Mouse (Mus musculus) intestine, embryonic 15.5 days (tissue): ENCODE measurements around the gene Klk6. TPM values are rescaled to one million over a fixed set of nuclear protein-coding genes. Genes with fewer than 3 reads are reported as not detected.

Experiments used
- ATAC-seq: fragments of 200-750 bp; cut with Nextera tagmentation; 2 replicates; pipeline ENCODE4 v1.8.0; 2017; ENCODE audit warnings: moderate TSS enrichment, moderate library complexity
- H3K27ac ChIP-seq: fragments of 300-500 bp; sonication (generic); 2 replicates; pipeline ENCODE4 v1.5.1; 2015; ENCODE audit warnings: mild to moderate bottlenecking, inconsistent platforms
- H3K27me3 ChIP-seq: fragments of 300-500 bp; sonication (generic); replicated peaks from 2 replicates; pipeline ENCODE4 v1.6.1; 2015; ENCODE audit warnings: inconsistent platforms
- H3K36me3 ChIP-seq: fragments of 300-500 bp; sonication (generic); 2 replicates; pipeline ENCODE4 v1.6.1; 2015; ENCODE audit warnings: inconsistent platforms
- H3K4me1 ChIP-seq: fragments of 300-500 bp; sonication (generic); replicated peaks from 2 replicates; pipeline ENCODE4 v1.6.1; 2015; ENCODE audit warnings: inconsistent platforms
- H3K4me2 ChIP-seq: fragments of 300-500 bp; sonication (generic); replicated peaks from 2 replicates; pipeline ENCODE4 v1.6.1; 2015; ENCODE audit warnings: mild to moderate bottlenecking, inconsistent platforms
- H3K4me3 ChIP-seq: fragments of 300-500 bp; sonication (generic); replicated peaks from 2 replicates; pipeline ENCODE4 v1.5.1; 2015; ENCODE audit warnings: inconsistent platforms
- H3K9ac ChIP-seq: fragments of 300-500 bp; sonication (generic); 2 replicates; pipeline ENCODE4 v1.6.1; 2015; ENCODE audit warnings: inconsistent platforms
- H3K9me3 ChIP-seq: fragments of 300-500 bp; sonication (generic); 2 replicates; pipeline ENCODE4 v1.6.1; 2016; ENCODE audit warnings: inconsistent platforms
- WGBS: fragments of 180-500 bp; shearing (Covaris S2); methylation state at CpG from one replicate; pipeline ENCODE4 v1.1.7; 2015; 5-methylcytosine and 5-hydroxymethylcytosine counted together
- polyA plus RNA-seq: library from polyadenylated mRNA; unstranded; fragments of >200 nt; fragmentation: Nextera tagmentation; extraction: Ambion mirVana; gene quantifications from 2 replicates; pipeline ENCODE4 v1.2.1, GENCODE M21; 2015

The Klk6 gene
- polyA plus RNA-seq, 1 experiment from 2014 or later: not detected

- Histone ChIP-seq H3K27ac (no peak overlapping the region), H3K4me2 (no peak overlapping the region), H3K36me3 (no peaks in the 10 kb centered on the region), H3K9me3 (no peaks in the 10 kb centered on the region), H3K9ac (no peak overlapping the region), H3K27me3 (no peaks in the 10 kb centered on the region), H3K4me3 (no peak overlapping the region), H3K4me1 (no peaks in the 10 kb centered on the region)
- WGBS: 76% methylated on average over 4 of the region's 4 CpGs
- 0 out of 2 replicates have a peak, but pooled peaks have one; percentile 43 for ATAC-seq
These were observed 3.4 kb downstream of the Klk6 start for GRCm38 (mm10) chr7:43827706-43828105.

- H3K4me3 ChIP-seq: no peak overlapping the region
- H3K9me3 ChIP-seq: no peaks in the 10 kb centered on the region
- H3K36me3 ChIP-seq: no peaks in the 10 kb centered on the region
- no peak for ATAC-seq
- H3K9ac ChIP-seq: no peak overlapping the region
- no peaks in the 10 kb centered on the region for H3K4me1 ChIP-seq
- H3K27me3 ChIP-seq: no peaks in the 10 kb centered on the region
- WGBS: 87% methylated on average over 8 of the region's 8 CpGs
- H3K27ac ChIP-seq: no peak overlapping the region
- no peak overlapping the region for H3K4me2 ChIP-seq
These were observed 4.7 kb downstream of the Klk6 start for GRCm38 (mm10) chr7:43829006-43829405.

DNA sequence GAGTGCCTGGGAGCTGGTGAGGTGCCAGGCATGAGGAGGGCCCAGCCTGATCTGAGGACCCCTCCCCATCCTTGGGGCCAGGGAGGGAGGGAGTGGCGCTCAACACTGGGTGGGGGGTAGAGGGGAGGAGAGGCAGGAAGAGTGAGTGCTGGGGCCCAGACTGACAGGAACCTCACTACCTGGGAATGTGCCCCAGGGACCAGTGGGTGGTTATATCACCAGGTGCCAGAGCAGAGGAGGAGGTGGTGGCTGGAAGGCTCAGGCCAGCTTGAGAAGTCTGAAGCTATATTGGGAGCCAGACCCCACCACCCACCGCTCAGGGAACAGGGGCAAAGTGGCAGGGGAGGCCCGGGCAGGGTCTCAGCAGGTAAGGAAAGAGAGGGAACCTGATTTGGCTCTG, 17.4 kb downstream of the Klk6 start, which contains the start of gene Klk5:
TSS of gene Klk5 (plus strand) at position 271 of the 400 bp plus-strand sequence.
- no peaks in the 10 kb centered on the region for H3K36me3 ChIP-seq
- no peak within 1 kb of the TSS for H3K9ac ChIP-seq
- 41% methylated on average over 3 of the region's 3 CpGs for WGBS
- no peak within 1 kb of the TSS for H3K27ac ChIP-seq
- H3K4me1 ChIP-seq: no peaks in the 10 kb centered on the region
- H3K4me2 ChIP-seq: no peak within 1 kb of the TSS
- no peak within 1 kb of the TSS for H3K4me3 ChIP-seq
- no peak for ATAC-seq
- H3K9me3 ChIP-seq: no peaks in the 10 kb centered on the region
- H3K27me3 ChIP-seq: no peaks in the 10 kb centered on the region

DNA sequence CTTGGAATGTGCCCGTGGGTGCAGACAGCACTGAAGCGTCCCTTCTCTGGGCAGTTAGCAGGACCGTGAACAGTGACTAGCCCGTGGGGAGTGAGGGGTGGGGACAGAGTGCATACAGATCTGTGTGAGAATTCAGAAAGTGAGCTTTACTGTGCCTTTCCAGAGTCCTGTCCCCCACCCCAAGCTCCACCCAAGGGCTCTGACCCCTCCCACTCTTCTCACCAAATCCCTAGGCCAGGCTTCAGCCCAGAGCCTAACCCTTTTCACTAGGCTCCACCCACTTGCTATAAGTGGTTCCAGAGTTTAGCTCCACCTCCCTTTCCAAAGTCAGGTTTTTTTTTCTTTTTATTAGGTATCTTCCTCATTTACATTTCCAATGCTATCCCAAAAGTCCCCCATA, 19.5 kb downstream of the Klk6 start:
- Histone ChIP-seq H3K9ac (no peak overlapping the region), H3K9me3 (no peaks in the 10 kb centered on the region), H3K4me2 (no peak overlapping the region), H3K27me3 (no peaks in the 10 kb centered on the region), H3K4me1 (no peaks in the 10 kb centered on the region), H3K4me3 (no peak overlapping the region), H3K36me3 (no peaks in the 10 kb centered on the region), H3K27ac (no peak overlapping the region)
- no peak for ATAC-seq
- 95% methylated on average over 4 of the region's 4 CpGs for WGBS

GRCm38 (mm10) chr7:43851616-43852015, 27.3 kb downstream of the Klk6 start:
- Histone ChIP-seq H3K4me1 (no peaks in the 10 kb centered on the region), H3K27me3 (no peaks in the 10 kb centered on the region), H3K4me2 (no peak overlapping the region), H3K9me3 (no peaks in the 10 kb centered on the region), H3K36me3 (no peaks in the 10 kb centered on the region), H3K4me3 (no peak overlapping the region), H3K27ac (no peak overlapping the region), H3K9ac (no peak overlapping the region)
- ATAC-seq: no peak
- 86% methylated on average over 6 of the region's 6 CpGs for WGBS

DNA sequence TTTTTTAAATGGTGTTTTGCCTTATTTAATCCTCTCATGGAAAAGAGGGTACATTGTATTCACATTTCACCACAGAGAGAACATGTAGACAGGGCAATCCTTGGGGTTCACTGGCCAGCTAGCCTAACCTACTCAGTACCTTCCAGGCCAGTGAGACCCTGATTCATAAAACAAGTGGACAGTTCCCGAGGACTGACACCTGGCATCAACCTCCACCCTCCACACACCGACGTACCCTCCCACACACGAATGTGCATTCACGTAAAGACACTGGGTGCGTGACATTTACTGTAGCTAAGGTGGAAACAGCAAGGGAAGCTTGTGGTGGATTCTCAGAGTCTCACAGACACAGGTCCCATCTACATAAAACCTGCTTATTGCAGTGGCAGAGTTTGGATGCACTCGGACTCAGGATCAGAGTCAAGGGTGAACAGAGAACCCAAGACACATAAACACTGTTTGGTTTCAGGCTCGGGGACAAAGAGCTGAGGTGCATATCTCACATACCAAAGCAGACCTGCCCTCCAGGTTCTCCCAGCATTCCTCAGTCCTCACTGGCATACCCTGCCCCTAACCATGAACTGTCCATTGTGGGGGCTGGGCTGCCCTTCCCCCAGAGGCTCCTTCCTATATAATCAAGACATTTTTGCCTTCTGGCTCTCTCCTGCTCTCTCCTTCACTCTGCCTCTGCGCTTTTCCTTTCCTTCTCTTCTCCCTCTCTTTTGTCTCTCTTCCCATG, 30.5 kb downstream of the Klk6 start:
- ATAC-seq: no peak
- Histone ChIP-seq H3K4me2 (no peak overlapping the region), H3K4me1 (no peaks in the 10 kb centered on the region), H3K36me3 (no peaks in the 10 kb centered on the region), H3K27ac (no peak overlapping the region), H3K9ac (no peak overlapping the region), H3K9me3 (no peaks in the 10 kb centered on the region), H3K27me3 (no peaks in the 10 kb centered on the region), H3K4me3 (no peak overlapping the region)
- WGBS: 66% methylated on average over 9 of the region's 9 CpGs

GRCm38 (mm10) chr7:43855709-43856108, 31.4 kb downstream of the Klk6 start:
- no peak overlapping the region for H3K4me2 ChIP-seq
- no peak overlapping the region for H3K9ac ChIP-seq
- H3K27me3 ChIP-seq: no peaks in the 10 kb centered on the region
- H3K9me3 ChIP-seq: no peaks in the 10 kb centered on the region
- WGBS: 54% methylated on average over 3 of the region's 3 CpGs
- no peak for ATAC-seq
- no peaks in the 10 kb centered on the region for H3K36me3 ChIP-seq
- H3K4me1 ChIP-seq: no peaks in the 10 kb centered on the region
- no peak overlapping the region for H3K27ac ChIP-seq
- no peak overlapping the region for H3K4me3 ChIP-seq

- no peak overlapping the region for H3K27ac ChIP-seq
These were observed 32.0 kb downstream of the Klk6 start for GRCm38 (mm10) chr7:43856307-43856706.

DNA sequence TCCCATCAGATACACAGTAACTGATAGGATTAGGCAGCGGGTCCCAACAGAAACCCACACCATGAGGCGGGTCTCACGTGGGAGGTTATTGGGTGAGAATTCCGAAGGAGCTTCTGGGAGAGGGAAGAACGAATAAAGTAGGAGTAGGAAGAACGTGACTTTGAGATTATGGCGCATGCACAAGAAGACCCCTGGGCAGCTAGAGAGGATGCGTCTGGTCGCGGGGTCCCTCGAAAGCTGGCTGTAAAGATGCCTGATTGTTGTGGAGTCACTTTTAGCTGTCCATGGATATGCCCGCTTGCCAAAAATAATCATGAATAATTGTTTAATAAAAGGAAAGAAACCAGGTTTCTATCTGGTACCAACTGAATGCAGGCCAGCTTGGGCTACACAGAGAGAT, 33.2 kb downstream of the Klk6 start:
- no peaks in the 10 kb centered on the region for H3K27me3 ChIP-seq
- H3K4me3 ChIP-seq: no peak overlapping the region
- no peak overlapping the region for H3K4me2 ChIP-seq
- no peak overlapping the region for H3K9ac ChIP-seq
- H3K9me3 ChIP-seq: no peaks in the 10 kb centered on the region
- H3K4me1 ChIP-seq: no peaks in the 10 kb centered on the region
- H3K36me3 ChIP-seq: no peaks in the 10 kb centered on the region
- H3K27ac ChIP-seq: no peak overlapping the region
- ATAC-seq: no peak
- WGBS: 93% methylated on average over 12 of the region's 12 CpGs

More at GRCm38 (mm10) chr7:43856307-43856706, 32.0 kb downstream of the Klk6 start:
- Histone ChIP-seq H3K27me3 (no peaks in the 10 kb centered on the region), H3K4me3 (no peak overlapping the region), H3K36me3 (no peaks in the 10 kb centered on the region), H3K9me3 (no peaks in the 10 kb centered on the region), H3K9ac (no peak overlapping the region), H3K4me2 (no peak overlapping the region), H3K4me1 (no peaks in the 10 kb centered on the region)
- WGBS: 80% methylated on average over 7 of the region's 7 CpGs
- no peak for ATAC-seq

DNA sequence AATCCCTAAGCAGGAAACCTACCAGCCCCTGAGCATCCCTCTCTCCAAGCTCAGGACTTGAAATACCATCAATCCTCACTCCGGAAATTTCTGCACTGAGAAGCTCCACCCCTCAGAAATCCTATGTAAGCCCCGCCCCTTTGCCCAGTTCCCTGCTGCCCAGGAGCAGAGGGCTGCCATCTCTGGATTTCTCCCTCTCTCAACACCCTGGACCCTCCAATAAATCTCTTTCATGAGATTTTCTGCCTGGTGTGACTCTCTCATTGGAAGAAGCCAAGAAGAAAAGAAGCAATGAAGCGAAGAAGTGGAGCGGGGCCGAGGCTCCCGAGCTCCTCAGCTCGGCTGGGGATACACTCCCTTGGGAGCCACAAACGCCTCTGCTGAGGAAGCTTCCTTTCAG, 36.1 kb downstream of the Klk6 start:
- no peak overlapping the region for H3K4me2 ChIP-seq
- no peak overlapping the region for H3K4me3 ChIP-seq
- no peaks in the 10 kb centered on the region for H3K27me3 ChIP-seq
- H3K9me3 ChIP-seq: no peaks in the 10 kb centered on the region
- no peaks in the 10 kb centered on the region for H3K4me1 ChIP-seq
- no peak for ATAC-seq
- no peak overlapping the region for H3K9ac ChIP-seq
- H3K36me3 ChIP-seq: no peaks in the 10 kb centered on the region
- no peak overlapping the region for H3K27ac ChIP-seq
- WGBS: 82% methylated on average over 8 of the region's 8 CpGs

GRCm38 (mm10) chr7:43873237-43873636, 48.9 kb downstream of the Klk6 start:
- Histone ChIP-seq H3K9ac (no peak overlapping the region), H3K9me3 (no peaks in the 10 kb centered on the region), H3K4me3 (no peak overlapping the region), H3K36me3 (no peaks in the 10 kb centered on the region), H3K4me2 (no peak overlapping the region), H3K4me1 (no peaks in the 10 kb centered on the region), H3K27ac (no peak overlapping the region), H3K27me3 (no peaks in the 10 kb centered on the region)
- peak; percentile 28; the same call in 1 of the 2 replicates for ATAC-seq
- 8% methylated on average over 10 of the region's 10 CpGs for WGBS

DNA sequence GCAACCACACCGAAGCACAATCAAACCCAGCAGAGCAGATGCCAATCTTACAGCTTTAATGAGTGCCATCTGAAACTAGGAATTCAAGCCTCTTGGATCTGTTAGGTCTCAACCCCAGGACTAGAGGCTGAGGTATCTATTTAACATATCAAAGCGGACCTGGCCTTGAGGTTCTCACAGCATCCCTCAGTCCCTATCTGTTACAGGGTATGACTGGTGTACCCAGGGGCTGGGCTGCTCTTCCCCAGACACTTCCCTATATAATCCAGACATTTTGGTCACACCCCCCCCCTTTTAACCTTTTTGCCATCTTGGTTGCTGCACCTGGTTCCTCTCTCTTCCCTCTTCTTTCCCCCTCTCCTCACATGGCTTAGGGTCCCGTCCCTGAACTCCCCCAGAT, 49.4 kb downstream of the Klk6 start:
- no peaks in the 10 kb centered on the region for H3K36me3 ChIP-seq
- H3K4me3 ChIP-seq: no peak overlapping the region
- H3K9ac ChIP-seq: no peak overlapping the region
- no peaks in the 10 kb centered on the region for H3K27me3 ChIP-seq
- H3K9me3 ChIP-seq: no peaks in the 10 kb centered on the region
- H3K4me1 ChIP-seq: no peaks in the 10 kb centered on the region
- H3K4me2 ChIP-seq: no peak overlapping the region
- no peak for ATAC-seq
- 78% methylated on average over 3 of the region's 3 CpGs for WGBS
- H3K27ac ChIP-seq: no peak overlapping the region

GRCm38 (mm10) chr7:43874868-43875375, 50.6 kb downstream of the Klk6 start:
- no peak overlapping the region for H3K4me3 ChIP-seq
- no peak overlapping the region for H3K9ac ChIP-seq
- no peak overlapping the region for H3K4me2 ChIP-seq
- H3K36me3 ChIP-seq: no peaks in the 10 kb centered on the region
- no peaks in the 10 kb centered on the region for H3K4me1 ChIP-seq
- H3K9me3 ChIP-seq: no peaks in the 10 kb centered on the region
- WGBS: 80% methylated on average over 6 of the region's 6 CpGs
- ATAC-seq: no peak
- H3K27ac ChIP-seq: no peak overlapping the region
- H3K27me3 ChIP-seq: no peaks in the 10 kb centered on the region
